Mouse (Mus musculus) spleen, postnatal 14 days (tissue): ENCODE data around the gene Speer4a.
"Not testable (repeated sequence)": the region's sequence is repeated elsewhere in the genome, so short reads cannot be mapped to it uniquely, and the experiment has no call there.

Experiments used
- DNase-seq, 2 experiments: peaks; one replicate each; pipeline ENCODE4 v3.0.0; 2021 to 2022; ENCODE audit warnings: low spot score in 2 of 2

Speer4a gene

GRCm38 (mm10) chr5:26039458-26039857 lies at the start of gene Speer4a:
Gene Speer4a, minus strand, starts transcription at chr5:26039558.
- DNase-seq: not testable (repeated sequence)

- DNase-seq: not testable (repeated sequence)
These were observed 39.7 kb upstream of the Speer4a start for GRCm38 (mm10) chr5:26079023-26079422.

GRCm38 (mm10) chr5:26070716-26071115 lies 31.4 kb upstream of the Speer4a start:
- DNase-seq: no peak

GRCm38 (mm10) chr5:26058481-26058880 lies 19.1 kb upstream of the Speer4a start, which contains the start of gene Gm7347:
Gene Gm7347, minus strand, starts transcription at chr5:26058581.
- not testable (repeated sequence) for DNase-seq

- DNase-seq: not testable (repeated sequence)
These were observed 16.5 kb downstream of the Speer4a start, which contains the start of gene Gm5862 for GRCm38 (mm10) chr5:26022816-26023215. Gene Gm5862, minus strand, starts transcription at chr5:26022916.

- DNase-seq: not testable (repeated sequence)
These were observed 31.7 kb downstream of the Speer4a start for GRCm38 (mm10) chr5:26007697-26008096.

- not testable (repeated sequence) for DNase-seq
These were observed 32.2 kb downstream of the Speer4a start for GRCm38 (mm10) chr5:26006937-26007695.

GRCm38 (mm10) chr5:26004698-26005097 lies 34.7 kb downstream of the Speer4a start, which contains the start of gene Gm1979:
Gene Gm1979, minus strand, starts transcription at chr5:26004798.
- DNase-seq: not testable (repeated sequence)

- not testable (repeated sequence) for DNase-seq
These were observed 50.8 kb downstream of the Speer4a start, which contains the start of gene Gm21698 for GRCm38 (mm10) chr5:25988550-25988949. Gene Gm21698, minus strand, starts transcription at chr5:25988650.
